Mouse (Mus musculus) embryonic facial prominence, embryonic 11.5 days (tissue): ENCODE measurements at regions not wholly inside any gene's neighbourhood (a gene's known extent, or its start where the extent isn't known, plus 50 kb on each side); places are given as distances from the start of the nearest gene placed in this dataset.

Experiments
- ATAC-seq: fragments of 200-750 bp; cut with Nextera tagmentation; replicated peaks from 2 replicates; pipeline ENCODE4 v1.8.0; 2017; ENCODE audit warnings: low read depth; ENCODE audit not compliant: insufficient number of reproducible peaks, low FRiP score, low TSS enrichment
- DNase-seq: peaks from one replicate; pipeline ENCODE4 v3.0.0-alpha.2; 2015; ENCODE audit warnings: low spot score
- H3K27ac ChIP-seq: fragments of 300-500 bp; sonication (generic); replicated peaks from 2 replicates; pipeline ENCODE4 v1.5.1; 2014; ENCODE audit warnings: mild to moderate bottlenecking, low read depth, low read length, control low read depth
- H3K27me3 ChIP-seq: fragments of 300-500 bp; sonication (generic); 2 replicates; pipeline ENCODE4 v1.6.1; 2014; ENCODE audit warnings: mild to moderate bottlenecking, low read length, moderate library complexity, mixed read lengths; ENCODE audit not compliant: control insufficient read depth, insufficient read depth
- H3K36me3 ChIP-seq: fragments of 300-500 bp; sonication (generic); replicated peaks from 2 replicates; pipeline ENCODE4 v1.6.1; 2014; ENCODE audit warnings: low read depth, mild to moderate bottlenecking, low read length, moderate library complexity, mixed read lengths; ENCODE audit not compliant: control insufficient read depth, insufficient read depth
- H3K4me1 ChIP-seq: fragments of 300-500 bp; sonication (generic); 2 replicates; pipeline ENCODE4 v1.6.1; 2014; ENCODE audit warnings: low read length, mixed read lengths; ENCODE audit not compliant: control insufficient read depth, insufficient read depth
- H3K4me2 ChIP-seq: fragments of 300-500 bp; sonication (generic); 2 replicates; pipeline ENCODE4 v1.6.1; 2014; ENCODE audit warnings: low read depth, mild to moderate bottlenecking, control low read depth, low read length, moderate library complexity
- H3K4me3 ChIP-seq: fragments of 300-500 bp; sonication (generic); 2 replicates; pipeline ENCODE4 v1.5.1; 2014; ENCODE audit warnings: low read depth, low read length, control low read depth
- H3K9ac ChIP-seq: fragments of 300-500 bp; sonication (generic); replicated peaks from 2 replicates; pipeline ENCODE4 v1.6.1; 2014; ENCODE audit warnings: mild to moderate bottlenecking, control low read depth, low read length
- H3K9me3 ChIP-seq: fragments of 300-500 bp; sonication (generic); replicated peaks from 2 replicates; pipeline ENCODE4 v1.6.1; 2016; ENCODE audit warnings: mild to moderate bottlenecking, low read length, inconsistent platforms, mixed read lengths; ENCODE audit not compliant: control insufficient read depth
- WGBS: fragments of 180-500 bp; shearing (Covaris S2); extraction: QIAGEN DNeasy Blood & Tissue Kit; methylation state at CpG from one replicate; pipeline ENCODE4 v1.1.7; 2014; 5-methylcytosine and 5-hydroxymethylcytosine counted together

DNA sequence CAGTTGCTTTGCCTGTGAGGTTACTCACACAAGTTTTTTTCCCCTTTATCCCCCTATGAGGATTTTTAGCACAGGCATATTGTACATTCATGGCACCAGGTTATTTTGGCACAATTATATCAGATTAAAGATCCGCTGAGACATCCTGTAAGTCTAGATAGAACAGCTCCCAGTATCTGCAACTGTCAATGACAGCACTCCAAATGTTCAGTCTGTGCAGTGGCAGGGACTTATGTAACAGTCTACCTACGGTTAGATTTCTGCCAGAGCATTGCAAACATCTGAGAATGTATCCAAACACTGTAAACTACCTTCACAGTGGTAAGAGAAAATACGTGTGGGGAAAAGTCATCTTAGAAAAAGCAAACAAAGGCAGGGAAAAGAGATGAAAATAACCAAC lies 163.5 kb upstream of the Kcnh7 start:
- ATAC-seq (no peak), DNase-seq (no peak)
- WGBS, result 82% methylated on average over 3 of the region's 3 CpGs
- Histone ChIP-seq H3K4me1 (no peaks in the 10 kb centered on the region), H3K27me3 (no peaks in the 10 kb centered on the region), H3K4me3 (no peak overlapping the region), H3K36me3 (no peaks in the 10 kb centered on the region), H3K9ac (no peak overlapping the region), H3K9me3 (no peaks in the 10 kb centered on the region), H3K4me2 (no peak overlapping the region), H3K27ac (no peak overlapping the region)

DNA sequence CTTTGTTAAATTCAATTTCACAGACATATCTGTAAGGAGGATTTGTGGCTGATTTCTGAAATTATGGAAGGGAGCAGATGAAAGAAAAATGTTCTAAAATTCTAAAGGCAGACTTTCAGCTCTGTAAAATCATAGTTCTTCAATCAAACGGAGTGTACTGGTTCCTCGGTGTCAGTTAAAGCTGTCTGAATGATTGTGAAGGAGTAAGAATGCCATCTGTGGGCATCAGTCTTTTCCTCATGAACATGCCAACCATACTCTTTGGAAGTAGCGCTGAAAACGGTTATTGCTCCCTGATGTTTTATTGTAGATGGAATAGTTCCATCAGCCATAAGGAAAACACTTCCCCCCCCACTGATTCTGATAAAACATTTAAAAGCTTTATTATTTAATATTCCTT lies 142.7 kb upstream of the Kcnh7 start:
- Histone ChIP-seq H3K4me3 (no peak overlapping the region), H3K27ac (no peak overlapping the region), H3K27me3 (no peaks in the 10 kb centered on the region), H3K36me3 (no peaks in the 10 kb centered on the region), H3K9ac (no peak overlapping the region), H3K4me2 (no peak overlapping the region), H3K4me1 (no peaks in the 10 kb centered on the region), H3K9me3 (no peaks in the 10 kb centered on the region)
- no peak for ATAC-seq
- DNase-seq, result no peak
- WGBS, result 89% methylated on average over 4 of the region's 4 CpGs

DNA sequence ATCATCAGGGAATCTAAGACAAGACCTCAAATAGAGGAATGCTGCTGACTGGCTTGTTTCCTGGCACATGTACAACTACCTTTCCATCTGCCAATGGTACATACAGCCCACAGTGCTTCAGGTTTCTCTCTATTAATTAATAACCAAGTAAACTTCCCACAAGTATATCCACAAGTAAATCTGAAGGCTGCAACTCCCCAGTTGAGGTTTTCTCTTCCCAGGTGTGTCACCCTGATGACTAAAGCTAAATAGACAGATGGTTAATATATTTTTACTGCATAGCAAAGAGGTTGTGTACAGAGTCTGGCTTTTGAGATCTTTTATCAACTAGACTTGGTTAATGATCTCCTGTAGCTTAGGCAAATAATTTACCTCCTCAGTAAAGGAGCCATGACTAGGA lies 96.8 kb upstream of the Kcnh7 start:
- H3K4me3 ChIP-seq, result no peak overlapping the region
- DNase-seq, result no peak
- no peaks in the 10 kb centered on the region for H3K27me3 ChIP-seq
- no peaks in the 10 kb centered on the region for H3K4me1 ChIP-seq
- ATAC-seq, result no peak
- no peak overlapping the region for H3K27ac ChIP-seq
- H3K36me3 ChIP-seq, result no peaks in the 10 kb centered on the region
- H3K9ac ChIP-seq, result no peak overlapping the region
- no peaks in the 10 kb centered on the region for H3K9me3 ChIP-seq
- no peak overlapping the region for H3K4me2 ChIP-seq

DNA sequence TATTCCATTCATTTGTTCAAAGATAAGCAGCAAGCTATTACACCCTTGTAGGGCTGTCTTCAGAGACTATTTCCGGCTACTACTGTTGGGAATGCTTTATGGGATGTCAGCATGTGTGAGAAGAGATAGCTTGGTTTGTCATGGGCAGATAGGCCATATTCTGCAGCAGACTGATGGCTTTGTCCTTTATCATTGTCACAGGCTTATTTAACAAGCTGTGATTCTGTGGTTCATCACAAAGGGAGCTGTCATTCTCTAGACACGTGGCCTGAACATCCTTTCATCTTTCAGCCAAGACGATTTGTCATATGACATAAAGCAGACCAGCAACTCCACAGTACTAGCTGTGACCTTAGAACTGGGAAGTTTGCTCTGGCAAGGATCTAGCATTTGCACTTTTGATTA lies 89.7 kb upstream of the Kcnh7 start:
- H3K27me3 ChIP-seq, result no peaks in the 10 kb centered on the region
- H3K9me3 ChIP-seq, result no peaks in the 10 kb centered on the region
- H3K9ac ChIP-seq, result no peak overlapping the region
- H3K36me3 ChIP-seq, result no peaks in the 10 kb centered on the region
- H3K4me3 ChIP-seq, result no peak overlapping the region
- no peak overlapping the region for H3K27ac ChIP-seq
- H3K4me1 ChIP-seq, result no peaks in the 10 kb centered on the region
- 78% methylated on average over 3 of the region's 3 CpGs for WGBS
- ATAC-seq (no peak), DNase-seq (peak; percentile 1)
- no peak overlapping the region for H3K4me2 ChIP-seq

GRCm38 (mm10) chr2:63246091-63246612 lies 62.1 kb upstream of the Kcnh7 start:
- H3K9ac ChIP-seq, result no peak overlapping the region
- H3K4me2 ChIP-seq, result no peak overlapping the region
- H3K4me3 ChIP-seq, result no peak overlapping the region
- no peaks in the 10 kb centered on the region for H3K9me3 ChIP-seq
- no peaks in the 10 kb centered on the region for H3K4me1 ChIP-seq
- ATAC-seq (no peak), DNase-seq (no peak)
- 76% methylated on average over 4 of the region's 4 CpGs for WGBS
- no peak overlapping the region for H3K27ac ChIP-seq
- H3K36me3 ChIP-seq, result no peaks in the 10 kb centered on the region
- H3K27me3 ChIP-seq, result no peaks in the 10 kb centered on the region

GRCm38 (mm10) chr2:63239326-63239725 lies 55.2 kb upstream of the Kcnh7 start:
- Histone ChIP-seq H3K9ac (no peak overlapping the region), H3K27me3 (no peaks in the 10 kb centered on the region), H3K4me1 (no peaks in the 10 kb centered on the region), H3K27ac (no peak overlapping the region), H3K36me3 (no peaks in the 10 kb centered on the region), H3K4me2 (no peak overlapping the region), H3K4me3 (no peak overlapping the region), H3K9me3 (no peaks in the 10 kb centered on the region)
- no peak for ATAC-seq
- no peak for DNase-seq
- WGBS, result 79% methylated on average over 3 of the region's 3 CpGs
